Mouse (Mus musculus): ENCODE data around the gene Pcsk7.

The Pcsk7 gene

GRCm38 (mm10) chr9:45961855-45962254 is 55.6 kb downstream of the Pcsk7 start:
- no peak for DNase-seq (ENCODE audit: low spot score)

- no peak for DNase-seq (ENCODE audit: low spot score)
Measured at GRCm38 (mm10) chr9:45963577-45963976, 57.3 kb downstream of the Pcsk7 start.

GRCm38 (mm10) chr9:45976884-45977283 is 70.6 kb downstream of the Pcsk7 start:
- no peak for DNase-seq (ENCODE audit: low spot score)
